Mouse (Mus musculus) limb, embryonic 13.5 days (tissue): ENCODE data around the gene Unc5a. TPM values are rescaled to one million over a fixed set of nuclear protein-coding genes. Genes with fewer than 3 reads are reported as not detected.

Experiments
- ATAC-seq: fragments of 200-750 bp; cut with Nextera tagmentation; 2 replicates; pipeline ENCODE4 v1.8.0; 2017; ENCODE audit warnings: low read depth, moderate number of reproducible peaks, moderate TSS enrichment; ENCODE audit not compliant: low FRiP score
- H3K27ac ChIP-seq: fragments of 300-500 bp; sonication (generic); 2 replicates; pipeline ENCODE4 v1.5.1; 2015; ENCODE audit warnings: inconsistent platforms, mild to moderate bottlenecking, moderate library complexity
- H3K27me3 ChIP-seq: fragments of 300-500 bp; sonication (generic); 2 replicates; pipeline ENCODE4 v1.6.1; 2015; ENCODE audit warnings: mild to moderate bottlenecking, inconsistent platforms
- H3K36me3 ChIP-seq: fragments of 300-500 bp; sonication (generic); 2 replicates; pipeline ENCODE4 v1.6.1; 2015; ENCODE audit warnings: inconsistent platforms, mild to moderate bottlenecking, moderate library complexity
- H3K4me1 ChIP-seq: fragments of 300-500 bp; sonication (generic); 2 replicates; pipeline ENCODE4 v1.6.1; 2015; ENCODE audit warnings: inconsistent platforms
- H3K4me2 ChIP-seq: fragments of 300-500 bp; sonication (generic); replicated peaks from 2 replicates; pipeline ENCODE4 v1.6.1; 2015; ENCODE audit warnings: inconsistent platforms, mild to moderate bottlenecking, moderate library complexity
- H3K4me3 ChIP-seq: fragments of 300-500 bp; sonication (generic); 2 replicates; pipeline ENCODE4 v1.5.1; 2015; ENCODE audit warnings: moderate library complexity, mild to moderate bottlenecking, inconsistent platforms
- H3K9ac ChIP-seq: fragments of 300-500 bp; sonication (generic); 2 replicates; pipeline ENCODE4 v1.6.1; 2015; ENCODE audit warnings: mild to moderate bottlenecking, inconsistent platforms
- H3K9me3 ChIP-seq: fragments of 300-500 bp; sonication (generic); 2 replicates; pipeline ENCODE4 v1.6.1; 2016; ENCODE audit warnings: inconsistent platforms
- WGBS: fragments of 180-500 bp; shearing (Covaris S2); methylation state at CpG from one replicate; pipeline ENCODE4 v1.1.7; 2015; 5-methylcytosine and 5-hydroxymethylcytosine counted together
- polyA plus RNA-seq: library from polyadenylated mRNA; unstranded; fragments of >200 nt; fragmentation: Nextera tagmentation; extraction: Ambion mirVana; gene quantifications from 2 replicates; pipeline ENCODE4 v1.2.1, GENCODE M21; 2015

Gene Unc5a
- 0.86 and 1.2 TPM in 2 replicates for polyA plus RNA-seq

DNA sequence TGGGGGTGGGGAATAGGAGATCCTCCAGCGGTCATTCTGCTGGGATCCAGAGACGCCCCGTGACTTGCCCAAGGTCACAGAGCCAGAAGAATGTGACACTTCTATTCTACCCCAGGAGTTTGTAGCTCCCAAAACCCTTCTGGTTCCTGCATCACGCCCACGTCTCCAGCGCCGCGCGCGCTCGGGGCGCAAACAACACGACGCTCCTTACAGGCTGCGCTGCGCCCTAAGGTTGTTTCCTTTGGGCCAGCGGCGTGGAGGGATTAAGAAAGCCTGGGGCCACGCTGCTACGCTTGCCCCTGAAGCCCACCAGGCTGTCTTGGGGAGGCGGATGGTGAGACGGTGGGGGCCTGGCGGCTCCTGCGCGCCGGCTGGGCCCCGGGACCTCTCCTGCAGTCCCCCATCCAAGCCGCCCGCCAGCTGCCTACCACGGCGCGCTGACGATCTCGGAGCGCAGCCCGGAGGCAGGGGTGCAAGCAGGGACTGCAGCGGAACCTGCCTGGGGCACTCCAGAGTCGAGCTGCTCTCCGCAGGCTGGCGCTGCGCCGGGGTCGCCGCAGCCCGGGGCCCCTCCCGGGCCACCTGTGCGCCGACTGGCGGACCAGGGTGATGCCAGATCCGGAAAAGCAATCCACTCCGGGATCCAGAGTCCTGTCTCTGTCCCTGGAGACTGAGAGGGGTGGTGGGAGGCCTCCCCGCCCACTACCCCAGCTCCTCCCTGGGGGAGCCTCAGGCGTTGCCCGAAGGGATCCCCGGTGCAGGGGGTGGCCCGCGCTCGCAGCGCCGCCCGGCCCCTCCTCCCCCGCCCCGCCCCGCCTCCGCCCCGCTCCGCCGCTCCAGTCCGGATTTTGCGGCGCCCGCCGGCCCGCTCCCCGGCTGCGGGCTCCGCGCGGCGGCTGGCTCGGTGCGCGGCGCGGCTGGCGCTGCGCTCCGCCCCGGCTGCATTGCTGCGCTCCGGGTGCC is at the start of gene Unc5a:
TSS of gene Unc5a (plus strand) at position 881 of the 963 bp plus-strand sequence.
- Histone ChIP-seq H3K4me2 (peak within 1 kb of the TSS; percentile 100), H3K36me3 (no peaks in the 10 kb centered on the region), H3K4me1 (peaks cover 20% of the 10 kb centered on the region), H3K9me3 (no peaks in the 10 kb centered on the region), H3K9ac (peak within 1 kb of the TSS; percentile 60), H3K27me3 (peaks cover 98% of the 10 kb centered on the region), H3K4me3 (peak within 1 kb of the TSS; percentile 61), H3K27ac (no peak within 1 kb of the TSS)
- WGBS = under 1% methylated on average over 73 of the region's 91 CpGs
- peak; percentile 75; the same call in 1 of the 2 replicates for ATAC-seq

DNA sequence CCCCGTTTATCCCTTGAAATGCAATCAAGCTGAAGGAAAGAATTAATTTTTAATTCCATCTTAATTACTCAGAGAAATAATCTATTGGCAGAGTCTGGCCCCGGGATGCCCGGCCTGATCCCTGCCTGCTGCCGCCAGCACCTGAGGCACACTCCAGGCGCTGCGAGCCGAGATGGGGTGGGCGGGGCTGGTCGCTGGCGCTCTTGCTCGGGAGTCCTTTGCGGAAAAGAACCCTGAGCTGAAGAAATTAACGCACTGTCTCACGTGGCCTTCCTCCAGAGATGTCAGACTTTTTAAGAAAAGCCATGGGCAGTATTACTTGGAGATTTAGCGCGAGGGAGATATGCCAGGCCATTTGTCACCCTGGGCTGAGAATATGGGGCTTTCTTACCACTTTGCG is 37.2 kb upstream of the Unc5a start:
- Histone ChIP-seq H3K9me3 (0 out of 2 replicates have a peak, but pooled peaks cover 3% of the 10 kb centered on the region), H3K4me1 (peaks cover 20% of the 10 kb centered on the region), H3K4me2 (peak overlapping the region; percentile 39), H3K36me3 (no peaks in the 10 kb centered on the region), H3K27ac (no peak overlapping the region), H3K4me3 (no peak overlapping the region), H3K9ac (no peak overlapping the region), H3K27me3 (peaks cover 48% of the 10 kb centered on the region)
- 3% methylated on average over 17 of the region's 17 CpGs for WGBS
- ATAC-seq = no peak

DNA sequence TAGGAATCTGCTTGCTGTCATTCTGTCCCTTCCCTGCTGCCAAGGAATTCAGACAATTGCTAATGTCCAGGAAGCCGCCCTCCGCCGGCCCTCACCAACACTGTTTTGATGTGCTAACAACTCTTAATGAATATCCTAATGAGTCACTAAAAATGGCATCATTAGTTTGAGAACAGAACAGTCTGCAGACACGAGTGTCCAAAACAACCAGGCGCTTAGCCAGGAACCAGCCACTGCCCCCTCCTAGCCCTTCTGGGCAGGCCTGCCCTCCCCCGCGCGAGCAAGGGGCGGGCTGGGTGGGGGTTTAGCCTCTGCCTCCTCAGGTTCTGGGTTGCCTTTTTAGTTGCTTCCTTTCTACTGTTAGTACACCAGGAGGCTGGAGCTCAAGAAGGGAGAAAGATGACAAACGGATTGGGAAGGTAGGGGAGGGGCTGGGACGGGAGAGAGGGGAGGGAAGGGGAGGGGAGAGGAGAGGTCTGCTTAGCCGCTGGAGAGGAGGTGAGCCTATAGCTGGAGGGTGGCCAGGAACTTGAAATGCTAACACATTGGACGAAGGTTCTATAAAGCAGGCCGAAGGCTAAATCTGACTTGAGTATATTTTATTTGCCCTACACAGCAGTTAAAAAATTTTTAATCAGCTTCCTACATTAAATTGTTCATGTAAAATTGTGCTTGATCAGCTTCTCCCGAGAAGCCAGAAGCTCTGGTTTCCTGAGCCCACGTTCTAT is 36.2 kb upstream of the Unc5a start:
- peak; percentile 51; the same call in 1 of the 2 replicates for ATAC-seq
- Histone ChIP-seq H3K36me3 (no peaks in the 10 kb centered on the region), H3K9ac (no peak overlapping the region), H3K4me3 (no peak overlapping the region), H3K27me3 (peaks cover 44% of the 10 kb centered on the region), H3K4me1 (peaks cover 20% of the 10 kb centered on the region), H3K9me3 (0 out of 2 replicates have a peak, but pooled peaks cover 3% of the 10 kb centered on the region), H3K4me2 (peak overlapping the region; percentile 31), H3K27ac (no peak overlapping the region)
- 10% methylated on average over 16 of the region's 16 CpGs for WGBS

DNA sequence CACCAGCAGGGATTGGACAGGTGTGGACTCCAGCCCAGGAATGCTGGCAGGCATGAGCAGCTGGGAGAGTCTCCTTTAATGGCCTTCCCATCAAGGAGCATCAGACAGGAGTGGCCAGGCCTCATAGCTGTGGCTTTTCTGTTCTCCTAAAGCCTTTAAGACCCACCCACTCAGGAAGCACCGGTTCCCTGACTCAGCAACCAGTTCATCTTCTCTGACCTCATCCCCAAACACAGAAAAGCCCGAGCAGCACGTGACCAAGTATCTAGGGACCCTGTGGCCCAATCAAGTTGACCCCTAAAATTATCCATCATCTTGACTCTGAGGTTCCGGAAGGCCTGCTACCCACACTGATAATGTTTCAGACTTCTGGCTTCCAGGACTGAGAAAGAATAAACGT is 32.6 kb upstream of the Unc5a start:
- ATAC-seq = no peak
- H3K4me3 ChIP-seq = no peak overlapping the region
- H3K27me3 ChIP-seq = peaks cover 25% of the 10 kb centered on the region
- no peak overlapping the region for H3K4me2 ChIP-seq
- 72% methylated on average over 5 of the region's 5 CpGs for WGBS
- no peak overlapping the region for H3K9ac ChIP-seq
- peaks cover 20% of the 10 kb centered on the region for H3K4me1 ChIP-seq
- H3K27ac ChIP-seq = no peak overlapping the region
- 0 out of 2 replicates have a peak, but pooled peaks cover 3% of the 10 kb centered on the region for H3K9me3 ChIP-seq
- no peaks in the 10 kb centered on the region for H3K36me3 ChIP-seq

DNA sequence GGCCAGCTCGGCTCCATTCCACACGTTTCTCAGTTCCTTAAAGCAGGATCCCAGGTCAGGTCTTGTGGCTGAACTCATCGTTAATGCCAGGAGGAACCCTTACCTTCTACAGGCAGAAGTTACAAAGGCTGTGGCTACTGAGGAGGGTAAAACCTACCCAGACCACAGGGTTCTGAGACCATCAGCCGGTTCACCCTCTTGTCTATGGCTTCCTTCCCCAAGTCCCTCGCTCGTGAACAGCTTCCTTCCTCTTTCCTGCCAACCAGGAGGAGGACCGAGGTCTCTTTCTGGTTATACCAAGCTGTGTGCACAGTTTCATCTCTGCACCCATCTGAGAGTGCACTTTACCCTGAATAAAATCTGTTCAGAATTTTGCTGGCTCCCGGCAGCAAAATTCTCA is 30.3 kb upstream of the Unc5a start:
- H3K4me3 ChIP-seq = no peak overlapping the region
- no peak overlapping the region for H3K4me2 ChIP-seq
- no peak overlapping the region for H3K9ac ChIP-seq
- ATAC-seq = no peak
- 72% methylated on average over 8 of the region's 8 CpGs for WGBS
- no peaks in the 10 kb centered on the region for H3K36me3 ChIP-seq
- peaks cover 3% of the 10 kb centered on the region; the same call in 1 of the 2 replicates for H3K27me3 ChIP-seq
- H3K4me1 ChIP-seq = 0 out of 2 replicates have a peak, but pooled peaks cover under 1% of the 10 kb centered on the region
- H3K9me3 ChIP-seq = 0 out of 2 replicates have a peak, but pooled peaks cover 3% of the 10 kb centered on the region
- no peak overlapping the region for H3K27ac ChIP-seq

DNA sequence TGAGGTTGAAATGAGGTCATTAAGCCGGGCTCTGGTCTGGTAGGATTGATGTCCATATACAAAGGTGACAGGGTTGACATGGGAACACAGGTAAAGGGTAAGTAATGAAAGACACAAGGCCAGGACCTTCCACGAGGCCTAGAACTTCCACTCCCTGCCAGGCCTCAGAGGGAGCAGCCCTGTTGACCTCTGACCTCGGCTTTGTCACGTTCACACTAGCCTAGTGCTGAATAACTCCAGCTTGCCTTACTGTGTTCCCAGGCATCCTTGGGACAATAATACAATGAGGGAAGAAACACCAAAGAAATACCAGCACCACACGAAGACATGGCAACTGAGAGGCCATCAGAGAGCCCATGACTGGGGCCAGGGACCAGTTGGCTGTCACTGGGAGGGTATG is 29.5 kb upstream of the Unc5a start:
- Histone ChIP-seq H3K4me3 (no peak overlapping the region), H3K27me3 (no peaks in the 10 kb centered on the region), H3K4me1 (no peaks in the 10 kb centered on the region), H3K36me3 (no peaks in the 10 kb centered on the region), H3K4me2 (no peak overlapping the region), H3K27ac (no peak overlapping the region), H3K9ac (no peak overlapping the region), H3K9me3 (0 out of 2 replicates have a peak, but pooled peaks cover 3% of the 10 kb centered on the region)
- WGBS = 33% methylated on average over 5 of the region's 5 CpGs
- no peak for ATAC-seq

DNA sequence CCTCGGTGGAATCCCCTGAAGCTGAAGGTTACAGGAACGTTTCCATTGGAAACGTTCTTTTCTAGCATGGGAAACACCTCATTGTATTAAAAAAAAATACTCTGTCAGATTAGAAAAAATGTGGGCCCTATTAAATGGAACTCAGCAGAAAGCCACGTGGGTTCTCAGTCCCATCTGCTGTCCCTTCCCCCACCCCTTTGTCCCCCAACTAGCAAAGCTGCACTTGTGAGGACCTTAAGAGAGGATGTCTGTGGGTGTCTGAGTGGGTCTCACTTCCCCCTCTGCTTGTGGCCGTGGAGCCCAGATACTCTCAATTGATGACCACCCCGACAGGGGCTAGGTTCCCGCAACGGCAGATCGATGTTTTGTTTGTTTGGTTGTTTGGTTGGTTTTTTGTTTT is 27.5 kb upstream of the Unc5a start:
- Histone ChIP-seq H3K27me3 (no peaks in the 10 kb centered on the region), H3K4me2 (no peak overlapping the region), H3K27ac (no peak overlapping the region), H3K4me3 (no peak overlapping the region), H3K36me3 (no peaks in the 10 kb centered on the region), H3K9me3 (no peaks in the 10 kb centered on the region), H3K4me1 (no peaks in the 10 kb centered on the region), H3K9ac (no peak overlapping the region)
- 75% methylated on average over 9 of the region's 9 CpGs for WGBS
- no peak for ATAC-seq

DNA sequence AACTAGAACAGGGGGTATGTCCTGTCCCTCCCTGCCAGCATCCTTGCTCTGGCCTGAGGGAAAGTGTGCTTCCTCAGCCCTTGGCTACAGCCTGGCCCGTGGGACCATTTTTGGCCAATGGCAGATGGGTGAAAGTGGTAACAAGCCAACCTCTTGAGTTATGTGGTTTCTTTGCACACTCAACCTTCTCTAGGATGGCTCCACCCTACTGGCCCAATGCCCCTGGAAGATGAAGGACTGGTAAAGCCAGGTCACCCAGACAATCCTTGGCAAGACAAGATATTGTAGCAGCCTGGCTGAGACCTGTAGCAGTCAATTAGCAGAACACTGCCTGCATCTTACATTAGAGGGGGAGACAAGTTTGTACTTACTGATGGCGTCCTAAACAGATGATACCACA is 25.5 kb upstream of the Unc5a start:
- Histone ChIP-seq H3K9ac (no peak overlapping the region), H3K36me3 (no peaks in the 10 kb centered on the region), H3K4me1 (no peaks in the 10 kb centered on the region), H3K9me3 (no peaks in the 10 kb centered on the region), H3K4me2 (no peak overlapping the region), H3K27me3 (no peaks in the 10 kb centered on the region), H3K4me3 (no peak overlapping the region), H3K27ac (no peak overlapping the region)
- no peak for ATAC-seq
- WGBS = 79% methylated on average over 2 of the region's 2 CpGs

DNA sequence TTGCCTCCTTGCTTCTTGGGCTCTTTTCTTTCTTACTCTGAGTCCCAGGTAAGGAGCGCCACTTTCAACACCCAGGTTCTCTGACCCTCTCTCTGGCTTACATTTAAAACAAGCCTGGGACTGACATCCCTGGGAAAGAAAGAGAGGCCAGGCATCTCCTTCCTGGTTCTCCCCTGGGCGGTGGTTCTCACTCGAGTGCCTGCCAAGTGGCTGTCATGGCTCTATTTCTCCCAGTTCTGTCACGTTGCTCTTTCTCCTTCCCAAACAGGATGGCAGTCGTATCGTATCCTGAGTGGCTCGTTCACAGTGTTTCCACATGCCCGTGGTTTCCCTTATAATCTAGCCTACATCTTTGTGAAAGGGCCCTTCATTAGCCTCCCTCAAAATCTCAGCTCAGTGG is 23.7 kb upstream of the Unc5a start:
- Histone ChIP-seq H3K4me1 (no peaks in the 10 kb centered on the region), H3K27me3 (peaks cover 3% of the 10 kb centered on the region; the same call in 1 of the 2 replicates), H3K9me3 (no peaks in the 10 kb centered on the region), H3K36me3 (no peaks in the 10 kb centered on the region), H3K4me2 (no peak overlapping the region), H3K9ac (no peak overlapping the region), H3K4me3 (no peak overlapping the region), H3K27ac (no peak overlapping the region)
- 69% methylated on average over 8 of the region's 8 CpGs for WGBS
- ATAC-seq = no peak

DNA sequence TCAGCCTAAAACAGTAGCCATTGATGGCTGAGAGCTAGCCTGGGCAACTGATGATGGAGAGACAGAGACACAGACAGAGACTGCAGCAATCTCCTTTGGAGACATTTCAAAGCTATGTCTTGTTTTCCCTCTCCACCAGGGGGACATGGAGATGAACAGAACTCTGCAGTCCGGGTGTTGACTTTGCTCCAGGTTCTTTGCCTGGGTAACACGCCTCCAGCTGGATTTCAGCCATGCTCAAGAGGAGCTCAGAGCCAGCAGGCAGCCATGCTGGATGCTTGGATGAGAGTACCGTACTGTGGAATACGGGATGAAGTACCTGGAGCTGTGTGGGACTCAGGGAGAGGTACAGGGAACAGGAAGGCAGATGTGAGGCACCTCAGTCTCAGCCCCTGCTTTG is 22.6 kb upstream of the Unc5a start:
- Histone ChIP-seq H3K27me3 (peaks cover 3% of the 10 kb centered on the region; the same call in 1 of the 2 replicates), H3K9me3 (no peaks in the 10 kb centered on the region), H3K4me1 (no peaks in the 10 kb centered on the region), H3K27ac (no peak overlapping the region), H3K4me3 (no peak overlapping the region), H3K36me3 (no peaks in the 10 kb centered on the region), H3K4me2 (no peak overlapping the region), H3K9ac (no peak overlapping the region)
- WGBS = 63% methylated on average over 4 of the region's 4 CpGs
- no peak for ATAC-seq

DNA sequence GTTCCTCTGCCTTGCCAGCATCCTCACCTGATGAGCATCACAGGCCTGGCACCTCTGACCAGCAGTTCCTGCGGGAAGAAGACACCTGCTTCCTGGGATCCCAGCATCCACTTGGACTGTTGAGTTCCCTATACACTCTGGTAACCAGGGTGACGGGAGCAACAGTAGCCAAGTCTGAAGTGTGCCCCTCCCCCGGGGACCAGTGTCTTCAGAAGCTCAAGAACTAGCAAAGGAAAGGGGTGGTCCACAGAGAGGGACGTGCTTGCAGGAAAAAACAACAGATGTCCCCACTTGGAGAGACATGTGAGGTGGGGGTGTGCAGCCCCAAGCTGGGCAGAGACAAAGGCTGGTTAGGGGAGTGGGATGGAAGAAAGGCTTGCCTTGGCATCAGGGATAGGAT is 19.1 kb upstream of the Unc5a start:
- Histone ChIP-seq H3K9me3 (no peaks in the 10 kb centered on the region), H3K4me1 (no peaks in the 10 kb centered on the region), H3K27me3 (peaks cover 18% of the 10 kb centered on the region; the same call in 1 of the 2 replicates), H3K36me3 (no peaks in the 10 kb centered on the region), H3K27ac (no peak overlapping the region), H3K9ac (no peak overlapping the region), H3K4me3 (no peak overlapping the region), H3K4me2 (no peak overlapping the region)
- WGBS = 49% methylated on average over 4 of the region's 4 CpGs
- no peak for ATAC-seq

DNA sequence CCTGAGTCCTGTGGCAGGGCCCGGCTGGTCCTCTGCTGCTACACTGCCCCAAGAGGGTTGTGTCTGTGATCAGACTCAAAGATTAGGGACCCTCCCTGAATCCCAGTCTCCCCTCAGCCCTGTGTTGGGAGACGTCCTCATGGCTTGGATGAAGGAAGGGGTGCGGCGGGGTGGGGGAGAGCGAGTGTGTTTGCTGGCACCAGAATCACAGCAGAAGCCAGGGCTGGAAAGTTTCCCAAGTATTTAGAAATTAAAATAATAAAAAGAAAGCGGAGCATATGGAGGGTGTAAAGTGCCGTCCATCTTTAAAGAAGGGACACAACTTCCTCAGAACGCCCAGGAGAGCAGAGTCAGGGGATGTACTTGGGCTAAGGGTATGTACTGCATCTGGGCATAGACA is 14.3 kb upstream of the Unc5a start:
- H3K4me2 ChIP-seq = no peak overlapping the region
- no peak overlapping the region for H3K27ac ChIP-seq

More for the DNA sequence above, 14.3 kb upstream of the Unc5a start:
- no peak overlapping the region for H3K9ac ChIP-seq
- H3K36me3 ChIP-seq = no peaks in the 10 kb centered on the region
- H3K4me1 ChIP-seq = no peaks in the 10 kb centered on the region
- ATAC-seq = no peak
- peaks cover 55% of the 10 kb centered on the region for H3K27me3 ChIP-seq
- H3K4me3 ChIP-seq = no peak overlapping the region
- no peaks in the 10 kb centered on the region for H3K9me3 ChIP-seq
- 80% methylated on average over 8 of the region's 8 CpGs for WGBS
